Mouse (Mus musculus): ENCODE measurements around the gene Mif.

- no peak for TF ChIP-seq POLR2A (IDR thresholded peaks at IDR 0.05; ENCODE audit: extremely low read depth, insufficient read depth, low read length)
- TF ChIP-seq CTCF (IDR thresholded peaks at IDR 0.05; ENCODE audit: extremely low read depth, insufficient read depth, low read length): no peak
Observed at GRCm38 (mm10) chr10:75873543-75874170, 13.6 kb upstream of the Mif start.
